Mouse (Mus musculus) heart, embryonic 12.5 days (tissue): ENCODE measurements around the gene Fbn1. TPM values are rescaled to one million over a fixed set of nuclear protein-coding genes. Genes with fewer than 3 reads are reported as not detected.

ENCODE experiments used
- ATAC-seq: fragments of 200-750 bp; cut with Nextera tagmentation; 2 replicates; pipeline ENCODE4 v1.8.0; 2017; ENCODE audit warnings: moderate TSS enrichment, moderate library complexity; ENCODE audit not compliant: insufficient number of reproducible peaks, low FRiP score
- H3K27ac ChIP-seq: fragments of 300-500 bp; sonication (generic); 2 replicates; pipeline ENCODE4 v1.5.1; 2016; ENCODE audit warnings: mild to moderate bottlenecking, moderate library complexity; ENCODE audit not compliant: poor library complexity, severe bottlenecking
- H3K27me3 ChIP-seq: fragments of 300-500 bp; sonication (generic); replicated peaks from 2 replicates; pipeline ENCODE4 v1.6.1; 2016; ENCODE audit warnings: mild to moderate bottlenecking, moderate library complexity
- H3K36me3 ChIP-seq: fragments of 300-500 bp; sonication (generic); 2 replicates; pipeline ENCODE4 v1.6.1; 2016; ENCODE audit warnings: mild to moderate bottlenecking, moderate library complexity
- H3K4me1 ChIP-seq: fragments of 300-500 bp; sonication (generic); replicated peaks from 2 replicates; pipeline ENCODE4 v1.6.1; 2016; ENCODE audit warnings: mild to moderate bottlenecking
- H3K4me2 ChIP-seq: fragments of 300-500 bp; sonication (generic); 2 replicates; pipeline ENCODE4 v1.6.1; 2016; ENCODE audit warnings: mild to moderate bottlenecking, moderate library complexity
- H3K4me3 ChIP-seq: fragments of 300-500 bp; sonication (generic); 2 replicates; pipeline ENCODE4 v1.5.1; 2016; ENCODE audit warnings: mild to moderate bottlenecking
- H3K9ac ChIP-seq: fragments of 300-500 bp; sonication (generic); 2 replicates; pipeline ENCODE4 v1.6.1; 2016; ENCODE audit warnings: mild to moderate bottlenecking, moderate library complexity
- H3K9me3 ChIP-seq: fragments of 300-500 bp; sonication (generic); replicated peaks from 2 replicates; pipeline ENCODE4 v1.6.1; 2016; ENCODE audit warnings: mild to moderate bottlenecking, moderate library complexity
- WGBS: fragments of 180-500 bp; shearing (Covaris S2); methylation state at CpG from one replicate; pipeline ENCODE4 v1.1.7; 2016; 5-methylcytosine and 5-hydroxymethylcytosine counted together
- polyA plus RNA-seq: library from polyadenylated mRNA; unstranded; fragments of >200 nt; fragmentation: Nextera tagmentation; extraction: Ambion mirVana; gene quantifications from 2 replicates; pipeline ENCODE4 v1.2.1, GENCODE M21; 2016

Fbn1 gene
- polyA plus RNA-seq, 1 experiment from 2014 or later = 38.8 TPM

- H3K4me1 ChIP-seq = no peaks in the 10 kb centered on the region
- no peak overlapping the region for H3K27ac ChIP-seq
- no peak overlapping the region for H3K4me2 ChIP-seq
- no peaks in the 10 kb centered on the region for H3K9me3 ChIP-seq
- 66% methylated on average over 4 of the region's 4 CpGs for WGBS
- peaks cover 71% of the 10 kb centered on the region for H3K36me3 ChIP-seq
- no peaks in the 10 kb centered on the region for H3K27me3 ChIP-seq
- no peak for ATAC-seq
- no peak overlapping the region for H3K4me3 ChIP-seq
- no peak overlapping the region for H3K9ac ChIP-seq
These were observed 139.2 kb downstream of the Fbn1 start for GRCm38 (mm10) chr2:125368616-125369015.

- Histone ChIP-seq H3K4me3 (no peak overlapping the region), H3K27ac (no peak overlapping the region), H3K4me2 (no peak overlapping the region), H3K9ac (no peak overlapping the region), H3K9me3 (no peaks in the 10 kb centered on the region), H3K27me3 (no peaks in the 10 kb centered on the region), H3K36me3 (peaks cover 75% of the 10 kb centered on the region), H3K4me1 (no peaks in the 10 kb centered on the region; the same call in 1 of the 2 replicates)
- WGBS = 78% methylated on average over 4 of the region's 4 CpGs
- no peak for ATAC-seq
These were observed 146.1 kb downstream of the Fbn1 start for GRCm38 (mm10) chr2:125361661-125362060.

- H3K9ac ChIP-seq = no peak overlapping the region
- no peak overlapping the region for H3K27ac ChIP-seq
- H3K4me1 ChIP-seq = peaks cover 18% of the 10 kb centered on the region
- peaks cover 41% of the 10 kb centered on the region for H3K36me3 ChIP-seq
- no peak overlapping the region for H3K4me2 ChIP-seq
- H3K9me3 ChIP-seq = no peaks in the 10 kb centered on the region
- H3K27me3 ChIP-seq = no peaks in the 10 kb centered on the region
- H3K4me3 ChIP-seq = no peak overlapping the region
- 48% methylated on average over 3 of the region's 3 CpGs for WGBS
- no peak for ATAC-seq
These were observed 151.3 kb downstream of the Fbn1 start for GRCm38 (mm10) chr2:125356486-125356885.

- H3K36me3 ChIP-seq = peaks cover 41% of the 10 kb centered on the region
- no peak for ATAC-seq
- no peaks in the 10 kb centered on the region for H3K9me3 ChIP-seq
- no peak overlapping the region for H3K4me2 ChIP-seq
- H3K9ac ChIP-seq = no peak overlapping the region
- peaks cover 18% of the 10 kb centered on the region for H3K4me1 ChIP-seq
- no peak overlapping the region for H3K4me3 ChIP-seq
- no peak overlapping the region for H3K27ac ChIP-seq
- WGBS = 70% methylated on average over 5 of the region's 5 CpGs
- H3K27me3 ChIP-seq = no peaks in the 10 kb centered on the region
These were observed 151.7 kb downstream of the Fbn1 start for GRCm38 (mm10) chr2:125356068-125356467.

GRCm38 (mm10) chr2:125355216-125355971 is 152.4 kb downstream of the Fbn1 start:
- no peak overlapping the region for H3K4me3 ChIP-seq
- H3K4me1 ChIP-seq = peaks cover 18% of the 10 kb centered on the region
- 0 out of 2 replicates have a peak overlapping the region, but pooled peaks have one; percentile 33 for H3K27ac ChIP-seq
- H3K4me2 ChIP-seq = 0 out of 2 replicates have a peak overlapping the region, but pooled peaks have one; percentile 5
- ATAC-seq = no peak; the same call in 1 of the 2 replicates
- H3K9ac ChIP-seq = no peak overlapping the region
- H3K27me3 ChIP-seq = no peaks in the 10 kb centered on the region
- no peaks in the 10 kb centered on the region for H3K9me3 ChIP-seq
- peaks cover 40% of the 10 kb centered on the region for H3K36me3 ChIP-seq
- 33% methylated on average over 11 of the region's 11 CpGs for WGBS

GRCm38 (mm10) chr2:125354587-125354986 is 153.2 kb downstream of the Fbn1 start:
- Histone ChIP-seq H3K4me3 (no peak overlapping the region), H3K4me2 (no peak overlapping the region), H3K27ac (0 out of 2 replicates have a peak overlapping the region, but pooled peaks have one; percentile 33), H3K9ac (no peak overlapping the region), H3K27me3 (no peaks in the 10 kb centered on the region), H3K9me3 (no peaks in the 10 kb centered on the region), H3K36me3 (peaks cover 41% of the 10 kb centered on the region), H3K4me1 (peaks cover 18% of the 10 kb centered on the region)
- no peak for ATAC-seq
- WGBS = 83% methylated on average over 11 of the region's 11 CpGs

- Histone ChIP-seq H3K27ac (no peak overlapping the region), H3K36me3 (peaks cover 58% of the 10 kb centered on the region), H3K4me3 (no peak overlapping the region), H3K9ac (no peak overlapping the region), H3K27me3 (no peaks in the 10 kb centered on the region), H3K4me1 (no peaks in the 10 kb centered on the region), H3K9me3 (no peaks in the 10 kb centered on the region), H3K4me2 (no peak overlapping the region)
- WGBS = 64% methylated on average over 5 of the region's 5 CpGs
- ATAC-seq = no peak
These were observed 158.6 kb downstream of the Fbn1 start for GRCm38 (mm10) chr2:125349144-125349543.

- 88% methylated on average over 21 of the region's 21 CpGs for WGBS
- Histone ChIP-seq H3K27me3 (no peaks in the 10 kb centered on the region), H3K36me3 (peaks cover 78% of the 10 kb centered on the region)
These were observed 165.4 kb downstream of the Fbn1 start for GRCm38 (mm10) chr2:125342181-125342950.

GRCm38 (mm10) chr2:125340381-125340780 is 167.4 kb downstream of the Fbn1 start:
- Histone ChIP-seq H3K36me3 (peaks cover 80% of the 10 kb centered on the region), H3K4me2 (no peak overlapping the region)

More at GRCm38 (mm10) chr2:125342181-125342950, 165.4 kb downstream of the Fbn1 start:
- Histone ChIP-seq H3K4me1 (no peaks in the 10 kb centered on the region), H3K27ac (no peak overlapping the region), H3K9me3 (no peaks in the 10 kb centered on the region), H3K4me2 (no peak overlapping the region), H3K4me3 (no peak overlapping the region), H3K9ac (no peak overlapping the region)
- no peak for ATAC-seq

GRCm38 (mm10) chr2:125337239-125337638 is 170.6 kb downstream of the Fbn1 start:
- 88% methylated on average over 3 of the region's 3 CpGs for WGBS
- Histone ChIP-seq H3K27ac (no peak overlapping the region), H3K27me3 (no peaks in the 10 kb centered on the region), H3K4me2 (no peak overlapping the region), H3K4me1 (no peaks in the 10 kb centered on the region), H3K9me3 (no peaks in the 10 kb centered on the region), H3K9ac (no peak overlapping the region), H3K4me3 (no peak overlapping the region), H3K36me3 (peaks cover 78% of the 10 kb centered on the region)
- ATAC-seq = no peak

More at GRCm38 (mm10) chr2:125340381-125340780, 167.4 kb downstream of the Fbn1 start:
- Histone ChIP-seq H3K4me1 (no peaks in the 10 kb centered on the region), H3K9me3 (no peaks in the 10 kb centered on the region), H3K9ac (no peak overlapping the region), H3K27ac (no peak overlapping the region), H3K4me3 (no peak overlapping the region), H3K27me3 (no peaks in the 10 kb centered on the region)
- WGBS = 84% methylated on average over 5 of the region's 5 CpGs
- no peak for ATAC-seq

GRCm38 (mm10) chr2:125335206-125335605 is 172.6 kb downstream of the Fbn1 start:
- no peaks in the 10 kb centered on the region for H3K27me3 ChIP-seq
- no peaks in the 10 kb centered on the region for H3K9me3 ChIP-seq
- H3K4me2 ChIP-seq = no peak overlapping the region
- 89% methylated on average over 11 of the region's 11 CpGs for WGBS
- H3K9ac ChIP-seq = no peak overlapping the region
- no peak for ATAC-seq
- peaks cover 80% of the 10 kb centered on the region for H3K36me3 ChIP-seq
- H3K4me3 ChIP-seq = no peak overlapping the region
- H3K27ac ChIP-seq = no peak overlapping the region
- no peaks in the 10 kb centered on the region for H3K4me1 ChIP-seq
